Mouse (Mus musculus) megakaryocyte, adult 5-6 weeks (primary cell): ENCODE data around the gene Tent4a. TPM values are rescaled to one million over a fixed set of nuclear protein-coding genes. Genes with fewer than 3 reads are reported as not detected.
"Not testable (repeated sequence)": the region's sequence is repeated elsewhere in the genome, so short reads cannot be mapped to it uniquely, and the experiment has no call there.

Source experiments
- ATAC-seq: 2 replicates; pipeline ENCODE4 v1.8.0; 2016; ENCODE audit warnings: mild to moderate bottlenecking, inconsistent platforms; ENCODE audit not compliant: poor library complexity, severe bottlenecking
- total RNA-seq, 2 experiments: library from RNA; stranded (forward) in 1 of 2; stranded (reverse) in 1 of 2; fragments of 153-499, 151-499 nt in 1 of 2; fragments of 221-1000, 200-1000 nt in 1 of 2; gene quantifications; 2 replicates each; pipeline versions ENCODE4 v1.2.3 to v1.2.4; 2015 to 2017

Gene Tent4a
- total RNA-seq (2015) (10.4 and 11.1 TPM in 2 replicates), total RNA-seq (2017) (10.2 and 13.3 TPM in 2 replicates)

GRCm38 (mm10) chr13:69534334-69534653, at the start of gene Tent4a:
Gene Tent4a (minus strand): TSS chr13:69534617.
- peak; percentile 56 for ATAC-seq

DNA sequence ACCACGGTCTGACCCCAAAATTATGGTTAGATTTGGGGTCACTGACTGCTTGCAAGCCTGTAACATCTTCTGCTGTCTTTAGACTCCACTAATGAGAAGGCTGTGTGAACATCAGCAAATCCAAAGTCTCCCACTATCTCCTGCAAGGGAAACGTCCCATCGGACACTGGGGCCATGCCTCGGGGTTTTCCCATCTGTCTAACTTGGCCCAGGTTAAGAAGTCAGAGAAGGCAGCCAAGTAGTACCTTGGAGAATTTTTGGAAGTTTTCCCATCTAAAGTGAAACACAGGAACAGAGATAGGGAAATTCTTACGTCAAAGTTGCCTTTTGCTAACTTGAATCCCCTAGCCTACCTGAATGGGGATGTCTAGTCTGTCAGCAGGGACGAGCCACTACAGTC, 49.2 kb upstream of the Tent4a start:
- no peak for ATAC-seq

GRCm38 (mm10) chr13:69582411-69582810, 48.0 kb upstream of the Tent4a start:
- no peak for ATAC-seq

- no peak for ATAC-seq
Measured at GRCm38 (mm10) chr13:69577181-69577834, 42.9 kb upstream of the Tent4a start.

- ATAC-seq, result no peak
Measured at GRCm38 (mm10) chr13:69576676-69577075, 42.3 kb upstream of the Tent4a start.

DNA sequence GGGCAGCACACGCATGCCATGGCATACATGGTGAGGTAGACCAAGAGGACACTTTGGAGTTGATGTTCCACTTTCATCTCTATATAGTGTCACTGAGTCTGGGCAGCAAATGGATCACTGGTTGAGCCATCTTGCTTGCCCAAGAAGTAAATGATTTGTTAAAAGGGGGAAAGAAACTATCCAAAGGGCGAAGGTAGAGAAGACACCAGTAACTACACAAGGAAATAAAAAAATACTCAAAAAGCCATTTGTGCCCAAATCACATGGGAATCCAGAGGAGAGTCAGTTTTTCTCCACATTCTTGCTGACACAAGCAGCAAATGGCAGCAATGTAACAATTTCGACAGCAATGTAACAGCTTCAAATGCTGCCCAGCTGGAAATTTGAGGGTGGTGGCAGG, 38.2 kb upstream of the Tent4a start:
- ATAC-seq, result no peak

GRCm38 (mm10) chr13:69569201-69569600, 34.8 kb upstream of the Tent4a start:
- no peak for ATAC-seq

DNA sequence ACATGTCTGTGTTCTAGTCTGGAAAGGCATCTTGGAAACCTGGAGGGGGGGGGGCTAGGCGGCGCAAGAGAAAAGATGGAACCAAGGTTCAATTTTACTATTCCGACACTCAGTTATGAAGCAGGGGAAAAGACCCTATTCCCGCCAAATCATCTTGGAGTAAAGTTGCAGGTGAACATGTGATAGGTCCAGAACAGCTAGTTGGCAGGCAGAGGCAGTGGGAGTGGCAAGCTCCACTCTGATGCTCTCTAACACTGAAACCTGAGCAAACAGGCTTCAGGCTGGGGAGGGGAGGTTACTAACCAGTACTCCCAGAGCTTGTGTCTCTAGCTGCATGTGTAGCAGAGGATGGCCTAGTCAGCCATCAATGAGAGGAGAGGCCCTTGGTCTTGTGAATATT, 31.0 kb upstream of the Tent4a start:
- ATAC-seq, result not testable (repeated sequence)

GRCm38 (mm10) chr13:69564573-69564972, 30.2 kb upstream of the Tent4a start:
- no peak for ATAC-seq

- no peak for ATAC-seq
Measured at GRCm38 (mm10) chr13:69563905-69564304, 29.5 kb upstream of the Tent4a start.

DNA sequence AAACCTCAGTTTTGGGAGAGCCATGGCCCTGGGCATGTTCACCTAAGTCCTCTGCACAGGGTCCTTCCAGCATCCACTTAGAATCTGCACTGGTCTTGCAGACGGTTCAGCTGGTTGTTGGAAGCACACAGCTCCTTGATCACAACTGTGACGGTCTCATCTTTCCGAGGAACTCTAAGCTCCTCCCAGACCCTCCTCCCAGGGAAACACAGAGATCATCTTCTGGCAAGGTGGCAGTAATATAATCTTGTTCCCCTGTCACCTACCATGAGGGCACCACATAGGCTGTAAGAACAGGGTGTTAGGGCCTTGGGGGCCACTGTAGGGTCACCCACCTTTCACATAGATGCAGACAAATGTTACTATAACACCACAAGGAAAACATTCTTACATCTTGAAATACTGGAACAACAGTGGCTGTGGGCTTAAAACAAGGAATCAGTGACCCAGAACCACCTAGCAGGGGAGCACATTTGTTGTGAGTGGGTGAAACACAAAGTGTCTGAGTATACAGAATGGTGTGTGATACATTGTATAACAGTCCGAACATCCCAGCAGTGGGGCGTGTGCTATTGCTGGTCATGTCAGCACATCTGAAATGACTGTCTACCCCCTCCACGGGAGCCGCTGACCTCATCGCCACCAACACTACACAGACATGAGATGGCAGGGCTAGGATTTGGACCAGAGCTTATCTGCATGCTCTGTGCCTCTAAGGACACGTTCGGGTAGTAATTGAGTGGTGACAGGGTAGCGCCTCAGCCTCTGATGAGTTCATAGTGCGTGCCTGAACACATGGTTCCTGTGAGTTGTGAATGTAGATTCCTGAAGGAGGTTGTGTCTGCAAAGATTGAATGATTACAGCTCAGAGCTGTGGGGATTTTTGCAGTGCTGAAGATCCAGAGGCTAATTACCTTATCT, 28.5 kb upstream of the Tent4a start:
- no peak for ATAC-seq

DNA sequence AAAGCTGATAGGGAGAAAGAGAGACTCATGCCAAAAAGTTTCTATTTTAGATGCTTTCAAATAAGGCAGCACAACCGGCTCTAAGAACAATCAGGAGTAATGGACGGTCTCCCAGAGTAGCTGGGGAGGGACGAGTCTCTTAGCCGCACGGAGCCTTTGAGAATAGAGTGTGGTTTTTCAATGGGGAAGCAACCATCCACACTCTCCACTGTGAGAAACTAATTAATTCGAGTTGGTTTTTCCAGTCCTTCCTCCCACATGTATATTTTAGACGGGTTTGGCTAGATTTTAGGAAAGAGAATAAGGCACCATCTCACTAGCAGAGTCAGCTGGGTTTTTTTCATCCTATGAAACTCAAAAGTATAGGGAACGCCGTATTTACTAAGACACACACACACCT, 27.6 kb upstream of the Tent4a start:
- ATAC-seq, result no peak

- no peak for ATAC-seq
Measured at GRCm38 (mm10) chr13:69559291-69559961, 25.0 kb upstream of the Tent4a start.

DNA sequence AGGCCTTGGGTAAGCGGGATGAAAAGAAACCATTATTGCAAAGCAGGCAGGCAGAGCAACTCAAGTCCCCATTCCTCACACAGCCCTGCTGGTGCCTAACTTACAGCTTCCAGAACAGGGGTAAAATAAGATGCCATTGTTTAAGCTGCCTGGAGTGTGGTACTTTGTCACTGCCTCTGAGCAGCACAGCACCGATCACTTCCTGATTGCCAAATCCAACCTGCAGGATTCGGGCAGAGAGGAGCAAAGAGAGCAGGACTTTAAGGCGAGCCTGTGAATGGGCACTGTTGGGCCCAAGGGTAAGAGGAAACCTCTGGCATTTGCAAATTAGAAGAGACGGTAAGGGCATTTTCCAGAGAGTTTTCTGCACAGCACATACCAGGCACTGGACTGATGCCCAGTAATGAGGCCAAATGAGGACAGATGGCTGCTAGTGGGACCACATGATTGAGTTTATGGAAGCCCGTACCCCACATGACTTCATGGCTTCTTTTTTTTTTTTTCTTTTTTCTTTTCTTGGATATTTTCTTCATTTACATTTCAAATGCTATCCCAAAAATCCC, 23.8 kb upstream of the Tent4a start:
- ATAC-seq, result no peak

DNA sequence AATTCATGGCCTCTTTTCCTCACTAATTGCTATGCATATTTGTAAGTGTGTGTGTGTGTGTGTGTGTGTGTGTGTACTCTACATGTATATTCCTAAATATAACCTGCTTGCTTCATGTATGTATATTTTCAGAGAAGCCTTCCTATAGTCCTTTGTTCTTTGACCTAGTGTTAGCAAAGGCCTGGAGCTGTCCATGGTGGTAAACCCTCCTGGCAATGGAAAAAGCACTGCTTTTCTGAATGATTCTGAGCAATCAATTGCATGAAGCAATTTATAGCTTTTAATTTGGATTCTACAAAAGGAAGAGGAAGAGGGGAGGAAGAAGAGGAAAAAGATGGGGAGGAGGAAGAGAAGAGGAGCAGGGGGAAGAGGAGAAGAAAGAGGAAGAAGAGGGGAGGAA, 22.3 kb upstream of the Tent4a start:
- no peak for ATAC-seq

- no peak for ATAC-seq
Measured at GRCm38 (mm10) chr13:69555957-69556482, 21.6 kb upstream of the Tent4a start.

DNA sequence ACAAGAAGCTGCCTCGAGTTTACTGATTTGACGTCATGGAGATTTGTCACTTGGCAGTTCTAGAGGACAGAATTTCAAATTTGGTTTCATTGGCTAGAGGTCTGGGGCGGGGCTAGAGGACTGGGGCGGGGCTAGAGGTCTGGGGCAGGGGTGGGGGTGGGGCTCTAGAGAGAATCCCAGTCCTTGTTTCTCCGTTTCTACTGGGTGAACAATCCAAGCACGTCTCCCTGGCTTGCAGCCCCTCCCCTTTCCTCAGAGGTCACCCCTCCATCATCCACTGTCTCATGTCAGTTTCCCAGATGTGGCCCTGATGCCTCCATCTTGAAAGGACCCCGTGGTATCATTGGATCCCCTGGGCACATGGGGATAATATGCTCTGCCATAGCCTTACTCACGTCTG, 20.6 kb upstream of the Tent4a start:
- no peak for ATAC-seq

GRCm38 (mm10) chr13:69554255-69554654, 19.8 kb upstream of the Tent4a start:
- ATAC-seq, result no peak

DNA sequence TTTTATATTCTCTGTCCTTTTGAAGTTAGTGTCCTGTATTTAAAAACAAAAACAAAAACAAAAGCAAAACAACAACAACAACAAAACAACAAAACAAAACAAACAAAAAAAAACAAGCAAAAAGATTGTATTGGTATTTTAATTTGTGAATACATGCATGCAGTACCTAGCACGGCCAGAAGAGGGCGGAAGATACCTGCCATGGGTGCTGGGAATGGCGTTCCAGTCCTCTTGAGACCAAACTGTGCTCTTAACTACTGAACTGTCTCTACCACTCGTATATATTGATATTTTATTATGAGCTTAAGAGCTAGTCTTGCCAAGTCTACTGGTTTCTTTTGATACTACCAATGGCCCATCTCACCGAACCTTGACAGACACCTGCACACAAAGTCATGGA, 18.6 kb upstream of the Tent4a start:
- ATAC-seq, result 0 out of 2 replicates have a peak, but pooled peaks have one; percentile 57

- no peak for ATAC-seq
Measured at GRCm38 (mm10) chr13:69550831-69551230, 16.4 kb upstream of the Tent4a start.

- ATAC-seq, result no peak
Measured at GRCm38 (mm10) chr13:69549980-69550379, 15.6 kb upstream of the Tent4a start.
